Mouse (Mus musculus) heart, postnatal 0 days (tissue): ENCODE data around the gene Baiap2.

Experiments used
- CTCF ChIP-seq: IDR thresholded peaks from 2 replicates; pipeline ENCODE4 v1.5.1; 2016; ENCODE audit warnings: antibody characterized with exemption, control low read depth, low read depth
- EP300 ChIP-seq: IDR thresholded peaks from 2 replicates; pipeline ENCODE4 v1.6.1; 2016; ENCODE audit warnings: antibody characterized with exemption, low read depth

GRCm38 (mm10) chr11:119940142-119940541, 2.4 kb upstream of the Baiap2 start:
- TF ChIP-seq EP300: no peak
- no peak for TF ChIP-seq CTCF
